Mouse (Mus musculus) heart, adult 2 months (tissue): ENCODE results near the gene Cisd3.
A peak's percentile ranks its signal among the peaks of the same experiment; 100 is the strongest.

Experiments used
- CTCF ChIP-seq: fragments of 200-600 bp; IDR thresholded peaks from 2 replicates; pipeline ENCODE4 v1.8.1; 2022; ENCODE audit warnings: antibody characterized with exemption, mild to moderate bottlenecking, moderate library complexity
- EP300 ChIP-seq: fragments of 200-500 bp; IDR thresholded peaks from 2 replicates; pipeline ENCODE4 v1.6.1; 2011; ENCODE audit warnings: low read depth, low read length, control low read depth; ENCODE audit not compliant: insufficient read depth
- POLR2A ChIP-seq: fragments of 200-500 bp; IDR thresholded peaks from 2 replicates; pipeline ENCODE4 v1.6.1; 2011; ENCODE audit warnings: mild to moderate bottlenecking, low read depth, low read length, control low read depth; ENCODE audit not compliant: insufficient read depth

DNA sequence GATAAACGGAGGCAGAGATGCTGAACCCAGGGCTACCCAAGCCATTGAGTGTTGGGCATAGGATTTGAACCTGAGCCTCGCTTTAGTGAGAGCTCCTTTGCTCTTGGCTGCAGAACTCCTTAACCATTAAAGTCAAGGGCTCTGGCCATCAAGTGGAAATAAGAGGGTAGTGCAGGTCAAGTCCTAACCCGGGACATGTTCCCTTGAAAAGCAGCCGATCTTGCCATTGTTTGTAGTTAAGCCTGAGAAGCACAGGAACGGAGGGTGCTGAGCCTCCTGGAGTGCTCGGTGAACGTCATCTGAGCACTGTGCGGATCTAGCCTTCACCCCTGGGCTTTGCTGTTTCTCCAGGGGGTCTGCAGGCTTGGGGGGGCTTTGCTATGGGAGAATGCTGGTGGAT lies 7.8 kb upstream of the Cisd3 start:
- 0 out of 2 replicates have a peak, but pooled peaks have one; percentile 7 for TF ChIP-seq CTCF
- no peak for TF ChIP-seq POLR2A
- TF ChIP-seq EP300: no peak
